Mouse (Mus musculus) cerebral cortex, adult 2 months (tissue): ENCODE measurements around the gene Dnmt3a.

ENCODE experiments used
- WGBS: fragments of 180-500 bp; shearing (Covaris S2); methylation state at CpG from one replicate; pipeline ENCODE4 v1.1.7; 2018; 5-methylcytosine and 5-hydroxymethylcytosine counted together

The Dnmt3a gene

DNA sequence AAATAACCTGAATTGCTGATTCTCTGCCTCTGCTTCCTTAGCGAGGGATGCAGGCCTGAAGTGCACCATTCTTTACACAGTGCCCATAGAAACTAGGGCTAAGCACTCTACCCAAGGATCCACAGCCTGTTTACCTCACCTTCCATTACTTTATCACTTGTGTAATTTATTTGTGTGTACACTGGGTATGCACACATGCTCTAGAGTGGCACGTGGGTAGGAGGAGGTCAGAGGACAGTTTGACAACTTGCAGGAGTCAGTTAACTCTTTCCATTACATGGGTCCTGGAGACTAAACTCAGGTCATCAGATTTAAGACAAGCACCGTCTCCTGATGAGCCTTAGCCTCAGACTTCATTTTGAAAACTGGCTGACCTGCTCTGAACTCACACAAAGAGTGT lies 112.8 kb downstream of the Dnmt3a start:
- WGBS = 78% methylated on average over 3 of the region's 3 CpGs

DNA sequence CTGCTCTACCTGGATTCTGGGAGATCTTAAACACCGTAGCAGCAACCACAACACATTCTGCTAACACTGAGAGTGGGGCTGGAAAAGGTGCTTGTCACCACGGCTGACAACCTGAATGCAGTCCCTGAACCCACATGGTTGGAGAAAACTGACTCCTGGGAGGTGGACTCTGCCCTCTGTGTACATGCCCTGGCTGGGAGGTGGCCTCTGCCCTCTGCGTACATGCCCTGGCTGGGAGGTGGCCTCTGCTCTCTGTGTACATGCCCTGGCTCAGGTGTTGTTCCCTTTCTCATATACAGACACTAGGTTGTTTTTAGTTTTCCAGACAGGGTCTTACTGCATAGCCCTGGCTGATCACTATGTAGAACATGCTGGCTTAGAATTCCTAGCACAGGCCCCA lies 113.6 kb downstream of the Dnmt3a start:
- WGBS = 94% methylated on average over 3 of the region's 3 CpGs

DNA sequence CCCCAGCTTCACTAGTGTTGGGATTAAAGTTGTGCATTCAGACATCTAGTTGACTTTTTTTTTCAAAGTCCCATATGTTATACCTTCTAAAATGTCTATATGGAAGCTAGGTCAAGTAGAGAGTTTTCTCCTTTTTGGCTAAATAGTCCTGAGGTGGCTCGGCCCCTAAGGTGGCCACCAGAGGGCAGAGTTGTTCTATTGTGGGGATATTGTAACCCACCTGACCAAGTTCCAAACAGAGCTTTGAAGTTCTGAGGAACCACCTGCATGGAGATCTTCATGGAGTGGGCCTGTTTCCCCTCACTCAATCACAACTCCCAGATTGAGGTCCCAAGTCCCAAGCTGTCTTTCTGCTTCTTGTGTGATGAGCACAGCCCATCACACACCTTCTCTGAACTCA lies 120.3 kb downstream of the Dnmt3a start:
- 8% methylated on average over 1 of the region's 1 CpGs for WGBS

DNA sequence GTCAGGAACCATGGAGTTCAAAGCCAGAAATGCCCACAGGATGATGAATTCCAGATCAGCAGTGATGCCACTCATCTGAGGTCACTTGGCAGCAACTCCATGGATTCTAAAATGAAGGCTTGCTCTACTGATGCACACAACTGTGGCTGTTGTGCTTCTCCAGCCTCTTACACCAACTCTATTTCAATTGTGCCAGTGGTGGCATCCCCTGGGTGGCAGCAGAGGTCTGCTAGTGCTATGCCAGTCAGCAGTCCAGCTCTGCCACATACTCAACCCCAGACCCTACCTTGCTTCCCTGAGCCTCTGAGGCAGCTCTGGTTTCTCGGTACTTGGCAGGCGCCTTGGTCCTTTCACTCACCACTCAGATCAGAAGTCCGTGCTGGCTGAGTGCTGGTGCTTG lies 123.0 kb downstream of the Dnmt3a start:
- 48% methylated on average over 3 of the region's 3 CpGs for WGBS

DNA sequence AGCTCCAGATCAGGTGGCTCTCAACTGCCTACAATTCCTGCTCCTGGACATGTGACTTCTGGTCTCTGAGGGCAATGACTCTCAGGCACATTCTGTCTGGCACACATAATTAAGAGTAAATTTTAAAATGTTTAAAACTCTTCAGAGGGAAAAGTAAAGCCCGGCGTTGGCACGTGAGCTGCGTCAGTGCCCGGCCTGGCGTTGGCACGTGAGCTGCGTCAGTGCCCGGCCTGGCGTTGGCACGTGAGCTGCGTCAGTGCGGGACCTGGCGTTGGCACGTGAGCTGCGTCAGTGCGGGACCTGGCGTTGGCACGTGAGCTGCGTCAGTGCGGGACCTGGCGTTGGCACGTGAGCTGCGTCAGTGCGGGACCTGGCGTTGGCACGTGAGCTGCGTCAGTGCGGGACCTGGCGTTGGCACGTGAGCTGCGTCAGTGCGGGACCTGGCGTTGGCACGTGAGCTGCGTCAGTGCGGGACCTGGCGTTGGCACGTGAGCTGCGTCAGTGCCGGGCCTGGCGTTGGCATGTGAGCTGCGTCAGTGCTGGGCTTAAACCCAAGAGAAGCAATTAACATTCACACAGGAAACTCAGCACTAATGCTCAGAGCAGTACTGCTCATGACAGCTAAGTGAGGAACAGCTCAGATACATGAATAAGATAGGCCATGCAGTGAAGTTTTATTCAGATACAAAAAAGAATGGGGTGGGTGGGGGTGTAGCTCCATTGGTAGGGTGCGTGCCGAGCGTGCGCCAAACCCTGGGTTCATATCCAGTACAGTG lies 124.5 kb downstream of the Dnmt3a start:
- 49% methylated on average over 38 of the region's 47 CpGs for WGBS

DNA sequence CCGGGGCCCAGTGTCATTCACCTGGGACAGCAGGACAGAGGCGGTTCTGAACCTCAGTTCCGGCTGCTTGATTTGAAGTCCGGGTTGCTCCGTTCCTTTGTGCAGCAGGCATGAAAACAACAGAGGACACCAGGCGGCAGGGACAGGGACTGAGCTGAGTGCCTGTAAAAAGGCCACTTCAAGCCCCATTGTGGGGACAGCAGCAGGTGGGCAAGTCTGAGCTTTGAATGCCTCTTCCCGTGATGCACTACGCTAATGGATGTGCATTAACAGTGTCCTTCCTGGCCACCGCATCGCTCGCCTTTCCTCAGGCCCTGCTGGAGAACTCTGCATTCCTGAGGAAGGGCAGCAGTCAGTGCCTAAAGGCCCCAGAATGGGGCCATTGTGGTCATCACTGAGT lies 136.2 kb downstream of the Dnmt3a start:
- 53% methylated on average over 11 of the region's 11 CpGs for WGBS

DNA sequence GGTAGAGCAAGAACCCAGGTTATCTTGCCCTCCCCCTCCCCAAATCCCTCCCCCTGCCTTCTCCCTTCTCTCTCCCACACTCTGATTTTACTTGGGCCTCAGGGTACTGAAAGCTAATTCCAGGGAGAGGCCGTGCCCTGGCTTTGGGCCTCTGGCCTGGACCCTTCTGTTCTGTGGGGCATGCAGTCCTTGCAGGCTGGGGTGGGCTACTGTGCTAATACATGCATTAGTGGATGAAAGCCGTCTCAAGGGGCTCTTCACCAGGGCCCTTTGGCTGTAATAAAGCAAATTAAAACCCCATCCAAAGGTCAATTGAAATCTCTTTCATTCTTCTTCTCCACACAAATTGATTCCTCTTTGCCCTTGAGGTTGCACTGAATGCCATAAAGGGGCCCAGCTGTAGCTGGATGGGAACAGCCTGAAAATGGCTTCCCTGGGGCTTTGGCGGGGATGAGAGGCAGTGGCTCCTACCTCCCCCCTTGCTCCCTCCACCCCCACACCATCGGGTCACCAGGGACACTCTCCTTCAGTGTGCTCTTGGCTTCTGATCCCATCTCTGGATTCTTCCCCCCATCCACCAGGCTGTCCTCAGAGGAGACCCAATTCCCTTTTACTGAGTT lies 138.8 kb downstream of the Dnmt3a start:
- WGBS = 81% methylated on average over 4 of the region's 4 CpGs

DNA sequence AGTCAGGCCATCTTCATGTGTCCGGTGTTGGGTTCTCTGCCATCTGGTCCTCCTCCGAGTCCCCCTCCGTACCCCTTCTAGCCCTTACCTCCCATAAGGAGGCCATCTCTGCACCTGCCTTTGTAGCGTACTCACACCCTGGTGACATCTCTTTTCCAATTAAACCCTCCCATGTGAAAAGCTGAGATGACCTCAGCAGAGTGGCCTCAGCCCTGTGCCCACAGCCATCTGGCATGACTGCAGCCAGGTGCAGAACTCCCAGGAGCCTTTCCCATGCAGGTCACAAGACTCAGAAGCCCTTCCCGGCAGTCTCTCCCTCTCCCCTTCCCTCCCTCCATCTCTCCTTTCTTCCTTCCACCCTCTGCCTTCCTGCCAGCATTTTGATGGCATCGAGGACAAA lies 141.7 kb downstream of the Dnmt3a start:
- WGBS = 78% methylated on average over 6 of the region's 6 CpGs

DNA sequence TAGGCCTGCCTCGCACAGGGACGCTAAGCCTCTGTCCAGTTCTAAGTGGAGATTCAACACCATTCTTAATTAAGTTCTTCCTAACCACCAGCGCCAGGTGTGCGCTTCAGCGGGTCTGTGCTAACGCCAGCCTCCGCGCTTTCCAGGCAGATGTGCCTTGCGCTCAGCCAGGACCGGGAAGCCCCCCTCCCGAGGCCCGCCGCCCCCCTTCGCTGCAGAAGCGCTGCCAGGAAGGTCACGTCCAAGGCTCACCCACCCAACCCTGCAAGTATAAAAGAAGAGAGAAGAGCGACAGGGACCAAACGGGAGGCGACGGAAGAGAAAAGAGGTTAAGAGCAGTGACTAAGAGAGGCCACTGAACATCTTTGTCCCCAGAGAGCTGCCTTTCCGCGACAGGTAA lies 148.8 kb downstream of the Dnmt3a start, which contains the start of gene Pomc:
TSS of gene Pomc (plus strand) at position 301 of the 400 bp plus-strand sequence.
- 33% methylated on average over 22 of the region's 22 CpGs for WGBS

DNA sequence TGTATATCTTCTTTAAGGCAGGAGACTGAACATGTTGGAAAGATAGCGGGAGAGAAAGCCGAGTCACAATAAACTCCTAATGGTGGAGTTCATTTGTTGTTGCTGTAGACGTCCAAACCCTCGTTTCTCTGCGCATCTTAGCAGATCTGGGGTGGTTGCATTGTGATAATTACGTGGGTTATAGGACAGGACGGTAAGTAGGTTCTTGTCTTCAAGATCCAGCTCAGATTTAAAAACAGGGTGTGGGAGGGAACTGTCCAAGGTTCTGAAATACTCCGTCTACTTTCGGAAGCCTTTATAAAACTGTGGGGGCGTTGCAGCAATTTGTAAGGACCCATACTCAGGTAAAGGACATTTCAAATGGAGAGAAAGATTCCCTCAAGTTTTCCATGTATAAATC lies 149.6 kb downstream of the Dnmt3a start:
- 34% methylated on average over 10 of the region's 10 CpGs for WGBS

DNA sequence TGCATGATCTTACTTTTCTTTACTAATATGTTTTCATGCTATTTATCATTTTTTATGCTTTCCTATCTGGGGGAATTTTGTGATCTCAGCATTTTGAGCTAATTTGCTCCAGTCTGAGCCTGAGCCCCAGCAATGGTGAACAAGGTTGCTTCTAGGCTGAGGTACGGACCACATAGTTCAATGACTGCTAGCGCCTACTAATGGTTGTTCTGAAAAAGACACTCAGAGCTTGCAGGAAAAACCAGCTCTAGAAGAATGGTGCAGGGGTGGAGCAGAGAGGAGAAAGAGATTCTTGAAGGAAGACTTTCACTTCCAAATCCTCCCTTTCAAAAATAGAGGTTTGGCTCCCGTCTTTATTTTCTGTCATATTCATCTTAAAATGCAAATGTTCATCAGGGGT lies 150.5 kb downstream of the Dnmt3a start:
- 18% methylated on average over 3 of the region's 3 CpGs for WGBS

DNA sequence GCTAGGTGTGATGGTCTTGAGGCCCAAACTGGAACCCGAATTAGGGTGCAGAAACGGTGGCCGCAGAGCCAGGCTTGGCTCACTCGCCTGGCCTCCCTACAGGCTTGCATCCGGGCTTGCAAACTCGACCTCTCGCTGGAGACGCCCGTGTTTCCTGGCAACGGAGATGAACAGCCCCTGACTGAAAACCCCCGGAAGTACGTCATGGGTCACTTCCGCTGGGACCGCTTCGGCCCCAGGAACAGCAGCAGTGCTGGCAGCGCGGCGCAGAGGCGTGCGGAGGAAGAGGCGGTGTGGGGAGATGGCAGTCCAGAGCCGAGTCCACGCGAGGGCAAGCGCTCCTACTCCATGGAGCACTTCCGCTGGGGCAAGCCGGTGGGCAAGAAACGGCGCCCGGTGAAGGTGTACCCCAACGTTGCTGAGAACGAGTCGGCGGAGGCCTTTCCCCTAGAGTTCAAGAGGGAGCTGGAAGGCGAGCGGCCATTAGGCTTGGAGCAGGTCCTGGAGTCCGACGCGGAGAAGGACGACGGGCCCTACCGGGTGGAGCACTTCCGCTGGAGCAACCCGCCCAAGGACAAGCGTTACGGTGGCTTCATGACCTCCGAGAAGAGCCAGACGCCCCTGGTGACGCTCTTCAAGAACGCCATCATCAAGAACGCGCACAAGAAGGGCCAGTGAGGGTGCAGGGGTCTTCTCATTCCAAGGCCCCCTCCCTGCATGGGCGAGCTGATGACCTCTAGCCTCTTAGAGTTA lies 154.2 kb downstream of the Dnmt3a start:
- 2% methylated on average over 53 of the region's 53 CpGs for WGBS

DNA sequence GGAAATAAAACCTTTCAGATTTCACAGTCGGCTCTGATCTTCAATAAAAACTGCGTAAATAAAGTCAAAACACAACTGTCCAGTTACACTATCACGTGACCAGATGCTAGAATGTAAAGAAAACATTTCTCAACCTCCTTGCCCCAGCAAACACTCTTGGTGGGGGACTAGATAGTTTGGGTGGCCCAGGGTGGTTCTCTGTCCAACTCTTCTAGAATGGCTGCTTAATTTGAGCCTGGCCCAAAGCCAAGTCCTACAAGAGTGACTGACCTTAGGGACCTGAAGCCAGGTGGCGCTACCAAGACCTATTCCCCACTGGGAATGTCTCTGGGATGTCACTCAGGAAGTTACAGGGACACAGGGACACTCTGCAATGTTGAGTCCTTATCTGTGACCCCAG lies 154.7 kb downstream of the Dnmt3a start:
- 46% methylated on average over 4 of the region's 4 CpGs for WGBS
